Mouse (Mus musculus): ENCODE data around the gene Cramp1l.
"Not testable (repeated sequence)": the region's sequence is repeated elsewhere in the genome, so short reads cannot be mapped to it uniquely, and the experiment has no call there.

Cramp1l gene

DNA sequence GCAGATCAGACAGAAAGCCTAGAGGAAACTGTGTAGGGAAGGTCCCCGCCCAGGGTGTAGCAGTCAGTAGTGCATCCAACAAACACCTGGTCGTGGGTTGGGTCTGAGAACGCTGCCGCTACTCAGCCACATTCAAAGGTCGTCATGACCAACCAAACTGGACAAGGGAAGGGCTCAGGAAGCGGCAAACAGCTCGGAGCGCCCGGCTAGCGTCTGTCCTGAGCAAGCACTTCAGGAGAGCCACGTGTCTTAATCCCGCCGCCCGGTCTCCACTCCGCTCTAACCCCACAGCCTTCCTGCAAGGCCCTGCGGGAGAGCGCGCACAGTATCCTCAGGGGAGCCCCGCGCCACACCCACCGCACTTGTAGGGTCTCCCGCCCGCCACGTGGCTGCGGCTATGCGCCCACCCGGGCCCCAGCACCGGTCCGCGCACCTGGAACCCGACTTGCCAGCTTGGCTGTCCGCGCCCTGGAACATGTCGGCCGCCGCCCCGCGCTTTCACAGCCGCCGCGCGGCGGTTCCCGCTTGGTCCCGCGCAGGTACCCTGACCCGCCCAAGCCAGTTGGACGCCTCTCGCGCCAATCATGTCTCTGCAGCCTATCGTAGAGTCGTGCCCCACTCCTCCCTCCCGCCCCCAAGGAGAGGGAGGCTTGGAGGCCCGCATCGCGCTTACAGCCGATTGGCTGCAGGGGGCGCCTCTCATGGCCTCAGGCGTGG lies 55.3 kb downstream of the Cramp1l start, which contains the start of gene Jpt2:
TSS of gene Jpt2 (minus strand) at position 555 of the 717 bp plus-strand sequence.
- DNase-seq (ENCODE audit: low spot score in 2 of 2), result peak; percentile 92 to 98

DNA sequence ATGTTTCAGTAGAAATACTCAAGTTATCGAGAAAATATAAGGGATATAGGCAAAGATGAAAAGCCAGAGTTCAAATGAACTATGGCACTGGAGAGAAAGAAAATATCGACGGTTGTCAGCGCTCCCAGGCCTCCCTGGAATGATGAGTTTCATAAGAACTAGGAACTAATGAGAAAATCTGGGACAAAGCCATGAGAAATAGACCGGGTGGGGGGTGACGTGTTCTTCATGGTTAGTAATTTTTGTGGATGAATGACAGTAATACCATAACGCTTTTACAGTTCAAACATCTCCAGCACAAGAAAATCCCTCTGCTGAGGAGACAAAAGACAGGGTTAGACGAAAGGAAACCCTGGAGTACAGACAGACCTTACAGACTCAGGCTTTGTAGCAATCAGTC lies 56.2 kb downstream of the Cramp1l start:
- no peak for DNase-seq (ENCODE audit: low spot score in 2 of 2)

GRCm38 (mm10) chr17:24953291-24953690 lies 62.3 kb downstream of the Cramp1l start:
- DNase-seq (ENCODE audit: low spot score in 2 of 2), result no peak

DNA sequence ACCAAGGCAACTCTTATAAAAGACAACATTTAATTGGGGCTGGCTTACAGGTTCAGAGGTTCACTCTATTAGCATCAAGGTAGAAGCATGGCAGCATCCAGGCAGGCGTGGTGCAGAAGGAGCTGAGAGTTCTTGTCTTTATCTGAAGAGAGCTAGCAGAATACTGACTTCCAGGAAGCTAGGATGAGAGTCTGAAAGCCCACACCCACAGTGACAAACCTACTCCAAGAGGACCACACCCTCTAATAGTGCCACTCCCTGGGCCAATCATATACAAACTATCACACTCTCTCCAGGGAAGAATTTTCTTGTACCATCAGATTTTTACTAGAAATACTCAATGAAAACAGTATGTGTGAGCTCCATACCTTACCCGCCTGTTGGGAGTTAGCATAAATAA lies 64.9 kb downstream of the Cramp1l start:
- no peak for DNase-seq (ENCODE audit: low spot score in 2 of 2)

DNA sequence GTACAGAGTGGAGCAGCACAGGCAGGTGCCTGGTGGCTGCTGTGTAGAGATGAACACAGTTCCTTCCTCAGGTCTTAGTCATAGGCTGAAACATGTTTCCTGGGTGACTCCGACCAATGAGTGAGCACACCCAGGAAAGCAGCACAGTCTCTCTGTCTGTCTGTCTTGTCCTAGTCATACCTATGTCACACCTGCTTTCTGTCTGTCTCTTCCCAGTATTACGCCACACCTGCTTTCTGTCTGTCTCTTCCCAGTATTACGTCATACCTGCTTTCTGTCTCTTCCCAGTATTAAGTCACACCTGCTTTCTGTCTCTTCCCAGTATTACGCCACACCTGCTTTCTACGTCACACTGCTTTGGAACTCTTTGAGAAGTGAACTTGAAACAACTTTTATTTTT lies 67.4 kb downstream of the Cramp1l start:
- no peak for DNase-seq (ENCODE audit: low spot score in 2 of 2)

DNA sequence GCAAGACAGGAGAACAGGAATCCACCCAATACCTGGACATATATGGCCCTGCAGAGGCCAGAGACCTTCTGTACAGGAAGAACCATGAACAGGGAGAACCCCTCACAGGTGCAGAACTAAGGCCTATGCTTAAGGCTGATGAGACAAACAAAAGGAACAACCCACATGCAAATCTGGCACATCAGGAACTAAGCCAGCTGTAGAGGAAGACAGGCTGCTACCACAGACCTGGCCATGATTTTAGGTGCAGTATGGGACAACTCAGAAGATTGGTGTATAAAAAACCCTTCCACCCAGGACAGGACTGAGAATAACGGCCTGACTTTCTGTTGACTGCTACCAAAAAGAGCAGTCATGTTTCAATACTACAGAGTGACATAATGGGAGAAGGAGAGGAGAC lies 72.0 kb downstream of the Cramp1l start:
- not testable (repeated sequence) for DNase-seq (ENCODE audit: low spot score in 2 of 2)

GRCm38 (mm10) chr17:24943036-24943435 lies 72.6 kb downstream of the Cramp1l start:
- peak; percentile 36 to 74 for DNase-seq (ENCODE audit: low spot score in 2 of 2)

DNA sequence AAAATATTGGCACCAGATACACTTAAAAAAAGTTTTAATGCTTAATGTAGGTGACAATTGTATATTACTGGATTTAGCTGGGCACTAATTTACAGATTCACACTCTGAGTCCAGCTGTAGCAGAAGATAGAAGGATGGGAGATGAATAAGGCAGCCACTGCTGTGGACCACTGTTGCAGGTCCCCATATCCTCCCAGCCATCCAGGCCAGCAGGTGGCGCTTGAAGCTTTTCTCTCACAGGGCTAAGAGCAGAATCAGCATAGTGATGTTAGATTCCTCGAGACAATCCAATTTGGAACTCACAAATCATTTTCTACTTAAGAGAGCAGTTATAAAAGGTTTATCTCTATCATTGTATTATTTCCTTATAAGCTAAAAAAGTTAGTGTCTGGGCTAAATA lies 73.1 kb downstream of the Cramp1l start:
- DNase-seq (ENCODE audit: low spot score in 2 of 2), result peak in 1 of 2 experiments; percentile 49

GRCm38 (mm10) chr17:24937266-24937665 lies 78.3 kb downstream of the Cramp1l start:
- DNase-seq (ENCODE audit: low spot score in 2 of 2), result no peak

GRCm38 (mm10) chr17:24936259-24937237 lies 79.0 kb downstream of the Cramp1l start, which contains the start of gene Mapk8ip3:
Mapk8ip3 (minus strand) TSS chr17:24936977.
- DNase-seq (ENCODE audit: low spot score in 2 of 2), result peak; percentile 87 to 96

DNA sequence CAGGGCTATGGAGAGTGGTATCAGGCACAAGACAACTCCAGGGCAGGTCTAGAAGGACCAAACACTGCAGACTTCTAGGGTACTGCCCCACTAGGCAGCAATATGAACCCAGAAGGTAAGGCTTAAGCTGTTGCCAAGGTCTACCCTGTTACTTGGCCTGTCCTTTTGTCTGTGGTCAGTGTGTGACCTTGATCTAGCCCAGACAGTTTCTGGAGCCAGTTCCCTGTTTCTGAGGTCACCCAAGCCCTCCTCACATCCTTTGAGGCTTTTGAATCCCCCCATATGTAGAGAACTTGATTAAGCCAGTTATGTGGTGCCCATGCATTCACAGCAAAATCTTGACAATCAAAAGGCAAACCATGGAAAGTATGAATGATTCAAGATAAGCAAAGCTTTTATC lies 79.9 kb downstream of the Cramp1l start:
- no peak for DNase-seq (ENCODE audit: low spot score in 2 of 2)

GRCm38 (mm10) chr17:24934926-24935325 lies 80.7 kb downstream of the Cramp1l start:
- DNase-seq (ENCODE audit: low spot score in 2 of 2), result no peak

- no peak for DNase-seq (ENCODE audit: low spot score in 2 of 2)
Measured at GRCm38 (mm10) chr17:24933163-24933562, 82.4 kb downstream of the Cramp1l start.

DNA sequence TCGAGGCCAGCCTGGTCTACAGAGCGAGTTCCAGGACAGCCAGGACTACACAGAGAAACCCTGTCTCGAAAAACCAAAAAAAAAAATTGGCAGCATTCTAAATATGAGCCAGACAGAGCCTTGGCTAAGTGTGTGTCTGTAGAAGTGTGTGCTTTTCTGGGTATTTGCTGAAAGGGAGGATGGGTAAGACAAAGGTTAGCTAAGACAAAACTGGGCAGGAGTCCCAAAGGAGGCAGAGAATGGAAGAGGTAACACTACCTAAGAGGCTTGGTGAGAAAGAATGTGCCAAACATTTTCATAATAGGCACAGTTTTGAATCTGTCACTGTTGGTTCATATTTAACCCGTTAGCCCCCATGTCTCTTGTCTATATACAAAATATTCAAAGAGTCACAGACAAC lies 83.2 kb downstream of the Cramp1l start:
- no peak for DNase-seq (ENCODE audit: low spot score in 2 of 2)

DNA sequence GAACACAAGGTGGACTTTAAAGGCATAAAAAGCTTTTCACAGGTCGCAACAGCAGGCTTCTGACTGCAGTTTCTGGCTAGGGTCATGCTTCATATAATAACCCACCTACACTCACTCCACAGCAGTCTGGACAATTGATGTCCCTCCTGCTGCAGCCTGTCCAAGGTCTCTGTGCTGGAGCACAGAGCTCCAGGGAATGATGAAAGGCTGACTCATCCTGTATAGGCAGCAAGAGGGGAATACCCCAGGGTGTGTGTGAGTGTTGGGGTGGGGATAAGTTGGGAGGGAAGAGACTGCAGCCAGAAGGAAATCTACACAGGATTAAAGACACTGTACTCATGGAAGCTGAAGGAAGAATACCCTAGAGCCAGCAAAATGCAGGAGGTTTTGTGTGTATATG lies 86.1 kb downstream of the Cramp1l start:
- DNase-seq (ENCODE audit: low spot score in 2 of 2), result no peak

DNA sequence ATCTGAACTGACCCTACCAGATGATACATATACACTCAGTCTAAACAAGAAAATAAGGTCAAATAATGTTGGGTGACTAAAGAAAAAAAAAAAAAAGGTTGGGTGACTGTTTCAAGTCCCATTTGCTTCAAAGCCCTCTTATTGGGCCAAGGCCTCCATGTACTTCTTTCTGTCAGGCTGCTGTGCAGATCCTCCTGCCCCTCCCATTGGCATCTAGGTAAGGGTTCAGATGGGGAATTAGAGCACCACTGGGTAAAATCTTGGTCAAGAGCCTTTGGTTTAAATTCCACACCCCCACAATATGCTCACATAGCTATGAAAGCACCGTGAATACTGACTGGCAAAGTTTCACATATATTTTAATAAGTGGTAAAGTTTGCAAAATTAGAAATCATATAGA lies 92.3 kb downstream of the Cramp1l start:
- no peak for DNase-seq (ENCODE audit: low spot score in 2 of 2)

GRCm38 (mm10) chr17:24913984-24914383 lies 101.6 kb downstream of the Cramp1l start:
- no peak for DNase-seq (ENCODE audit: low spot score in 2 of 2)
